Mouse (Mus musculus) stomach, postnatal 0 days (tissue): ENCODE measurements at regions not wholly inside any gene's neighbourhood (a gene's known extent, or its start where the extent isn't known, plus 50 kb on each side); places are given as distances from the start of the nearest gene placed in this dataset.

Source experiments
- ATAC-seq: fragments of 200-750 bp; cut with Nextera tagmentation; 2 replicates; pipeline ENCODE4 v1.8.0; 2017; ENCODE audit not compliant: low FRiP score, low TSS enrichment
- DNase-seq: peaks from one replicate; pipeline ENCODE4 v3.0.0-alpha.2; 2016; ENCODE audit warnings: low spot score
- H3K27ac ChIP-seq: fragments of 300-500 bp; sonication (generic); replicated peaks from 2 replicates; pipeline ENCODE4 v1.5.1; 2014; ENCODE audit warnings: mild to moderate bottlenecking, control low read depth
- H3K27me3 ChIP-seq: fragments of 300-500 bp; sonication (generic); 2 replicates; pipeline ENCODE4 v1.6.1; 2014; ENCODE audit warnings: low read length; ENCODE audit not compliant: control insufficient read depth, insufficient read depth
- H3K36me3 ChIP-seq: fragments of 300-500 bp; sonication (generic); 2 replicates; pipeline ENCODE4 v1.6.1; 2014; ENCODE audit warnings: low read length, mixed read lengths; ENCODE audit not compliant: control insufficient read depth, insufficient read depth
- H3K4me1 ChIP-seq: fragments of 300-500 bp; sonication (generic); replicated peaks from 2 replicates; pipeline ENCODE4 v1.6.1; 2014; ENCODE audit warnings: antibody characterized with exemption; ENCODE audit not compliant: control insufficient read depth, insufficient read depth
- H3K4me2 ChIP-seq: fragments of 300-500 bp; sonication (generic); replicated peaks from 2 replicates; pipeline ENCODE4 v1.6.1; 2014; ENCODE audit warnings: low read depth, mild to moderate bottlenecking, control low read depth, moderate library complexity
- H3K4me3 ChIP-seq: fragments of 300-500 bp; sonication (generic); 2 replicates; pipeline ENCODE4 v1.5.1; 2014; ENCODE audit warnings: low read depth, low read length, control low read depth
- H3K9ac ChIP-seq: fragments of 300-500 bp; sonication (generic); 2 replicates; pipeline ENCODE4 v1.6.1; 2014; ENCODE audit warnings: mild to moderate bottlenecking, low read length, control low read depth, mixed read lengths
- H3K9me3 ChIP-seq: fragments of 300-500 bp; sonication (generic); 2 replicates; pipeline ENCODE4 v1.6.1; 2016; ENCODE audit warnings: low read length; ENCODE audit not compliant: control insufficient read depth
- CTCF ChIP-seq: IDR thresholded peaks from 2 replicates; pipeline ENCODE4 v1.5.1; 2016; ENCODE audit warnings: antibody characterized with exemption, low read depth, mild to moderate bottlenecking, moderate library complexity
- EP300 ChIP-seq: optimal IDR thresholded peaks from 2 replicates; pipeline ENCODE3; 2016; ENCODE audit warnings: antibody characterized with exemption
- WGBS: fragments of 180-500 bp; shearing (Covaris S2); extraction: QIAGEN DNeasy Blood & Tissue Kit; methylation state at CpG from one replicate; pipeline ENCODE4 v1.1.7; 2014; 5-methylcytosine and 5-hydroxymethylcytosine counted together

- Histone ChIP-seq H3K4me2 (no peak overlapping the region), H3K27me3 (no peaks in the 10 kb centered on the region), H3K36me3 (no peaks in the 10 kb centered on the region), H3K9me3 (no peaks in the 10 kb centered on the region), H3K4me1 (no peaks in the 10 kb centered on the region), H3K27ac (no peak overlapping the region), H3K4me3 (no peak overlapping the region), H3K9ac (no peak overlapping the region)
- TF ChIP-seq CTCF = no peak
- 81% methylated on average over 3 of the region's 3 CpGs for WGBS
- DNase-seq (no peak), ATAC-seq (no peak)
Observed at GRCm38 (mm10) chr3:61302214-61302613, 59.2 kb upstream of the Rap2b start.

GRCm38 (mm10) chr3:61303485-61303884 lies 58.0 kb upstream of the Rap2b start:
- ATAC-seq = no peak
- WGBS = 72% methylated on average over 3 of the region's 3 CpGs
- no peak for TF ChIP-seq EP300
- no peak for TF ChIP-seq CTCF
- Histone ChIP-seq H3K9ac (no peak overlapping the region), H3K9me3 (no peaks in the 10 kb centered on the region), H3K4me2 (no peak overlapping the region), H3K36me3 (no peaks in the 10 kb centered on the region), H3K27me3 (no peaks in the 10 kb centered on the region), H3K4me3 (no peak overlapping the region), H3K4me1 (no peaks in the 10 kb centered on the region), H3K27ac (no peak overlapping the region)
- DNase-seq = no peak

- TF ChIP-seq CTCF (no peak), EP300 (no peak)
- H3K9ac ChIP-seq = no peak overlapping the region
- no peak overlapping the region for H3K4me2 ChIP-seq
- no peaks in the 10 kb centered on the region for H3K27me3 ChIP-seq
- 69% methylated on average over 2 of the region's 2 CpGs for whole genome bisulfite sequencing
- no peak for ATAC-seq
- no peaks in the 10 kb centered on the region for H3K9me3 ChIP-seq
- no peak overlapping the region for H3K4me3 ChIP-seq
- H3K4me1 ChIP-seq = no peaks in the 10 kb centered on the region
- no peaks in the 10 kb centered on the region for H3K36me3 ChIP-seq
- no peak for DNase-seq
- no peak overlapping the region for H3K27ac ChIP-seq
Observed at GRCm38 (mm10) chr3:61306306-61306705, 55.1 kb upstream of the Rap2b start.

GRCm38 (mm10) chr3:61308764-61309163 lies 52.7 kb upstream of the Rap2b start:
- H3K4me3 ChIP-seq = no peak overlapping the region
- no peaks in the 10 kb centered on the region for H3K27me3 ChIP-seq
- H3K9me3 ChIP-seq = no peaks in the 10 kb centered on the region
- no peak overlapping the region for H3K9ac ChIP-seq
- H3K27ac ChIP-seq = no peak overlapping the region
- H3K4me2 ChIP-seq = no peak overlapping the region
- TF ChIP-seq EP300 = no peak
- WGBS = 59% methylated on average over 2 of the region's 2 CpGs
- ATAC-seq (no peak), DNase-seq (no peak)
- no peaks in the 10 kb centered on the region for H3K4me1 ChIP-seq
- H3K36me3 ChIP-seq = no peaks in the 10 kb centered on the region

- no peak overlapping the region for H3K4me3 ChIP-seq
- H3K27ac ChIP-seq = no peak overlapping the region
- H3K4me1 ChIP-seq = no peaks in the 10 kb centered on the region
- H3K9me3 ChIP-seq = no peaks in the 10 kb centered on the region
- no peaks in the 10 kb centered on the region for H3K36me3 ChIP-seq
- DNase-seq (no peak), ATAC-seq (no peak)
- no peak overlapping the region for H3K9ac ChIP-seq
- 62% methylated on average over 1 of the region's 1 CpGs for WGBS
- no peaks in the 10 kb centered on the region for H3K27me3 ChIP-seq
- TF ChIP-seq EP300 = no peak
- no peak overlapping the region for H3K4me2 ChIP-seq
Observed at GRCm38 (mm10) chr3:61309197-61309596, 52.2 kb upstream of the Rap2b start.
